Mouse (Mus musculus) erythroblast, embryonic 14.5 days (primary cell): ENCODE measurements around the gene Retreg1. TPM values are rescaled to one million over a fixed set of nuclear protein-coding genes. Genes with fewer than 3 reads are reported as not detected.

Experiments
- H3K27me3 ChIP-seq: 2 replicates; pipeline ENCODE4 v1.6.1; 2012; ENCODE audit warnings: inconsistent platforms; ENCODE audit not compliant: control insufficient read depth
- H3K36me3 ChIP-seq: 2 replicates; pipeline ENCODE4 v1.6.1; 2012; ENCODE audit warnings: mild to moderate bottlenecking, inconsistent platforms; ENCODE audit not compliant: control insufficient read depth
- H3K4me1 ChIP-seq: 2 replicates; pipeline ENCODE4 v1.6.1; 2012; ENCODE audit warnings: inconsistent platforms; ENCODE audit not compliant: control insufficient read depth
- H3K4me3 ChIP-seq: replicated peaks from 2 replicates; pipeline ENCODE3; 2012; ENCODE audit warnings: moderate library complexity, mild to moderate bottlenecking, inconsistent platforms
- H3K9me3 ChIP-seq: 2 replicates; pipeline ENCODE4 v1.6.1; 2012; ENCODE audit warnings: low read length, inconsistent platforms, mixed read lengths; ENCODE audit not compliant: control insufficient read depth
- GATA1 ChIP-seq: IDR thresholded peaks from 2 replicates; pipeline ENCODE4 v1.6.1; 2012; ENCODE audit warnings: low read length, inconsistent platforms, mixed read lengths
- TAL1 ChIP-seq: IDR thresholded peaks from 3 replicates; pipeline ENCODE4 v1.6.1; 2012; ENCODE audit warnings: low read length, inconsistent platforms, mixed read lengths
- polyA plus RNA-seq: library from polyadenylated mRNA; stranded (reverse); fragments of >175 nt; gene quantifications from 2 replicates; pipeline ENCODE4 v1.2.3, GENCODE M21; 2012

Gene Retreg1
- polyA plus RNA-seq, 1 experiment: not detected

DNA sequence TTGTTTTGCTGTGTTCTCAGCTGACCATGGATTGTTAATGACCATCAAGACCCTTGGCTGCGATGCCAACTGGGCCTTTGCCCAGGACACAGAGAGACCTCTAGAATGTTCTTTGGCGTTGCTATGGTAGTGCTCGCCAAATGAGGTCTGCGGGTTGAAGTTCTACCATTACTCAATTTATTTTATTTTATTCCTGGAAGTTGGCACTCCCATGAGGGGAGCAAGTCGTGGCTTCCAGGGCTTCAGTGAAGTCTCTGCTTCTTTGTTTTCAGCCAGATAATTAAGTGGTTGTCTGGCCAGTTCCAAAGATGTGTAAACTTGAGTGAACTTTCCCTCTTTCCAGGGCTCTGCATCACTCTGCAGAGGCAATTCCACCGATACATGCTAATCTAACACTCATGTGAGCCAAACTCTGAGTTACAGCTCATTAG is 43.6 kb downstream of the Retreg1 start:
- no peaks in the 10 kb centered on the region for H3K36me3 ChIP-seq
- H3K4me3 ChIP-seq: no peak overlapping the region
- TF ChIP-seq GATA1 (no peak), TAL1 (no peak)
- no peaks in the 10 kb centered on the region; the same call in 1 of the 2 replicates for H3K9me3 ChIP-seq
- no peaks in the 10 kb centered on the region for H3K27me3 ChIP-seq
- no peaks in the 10 kb centered on the region for H3K4me1 ChIP-seq

DNA sequence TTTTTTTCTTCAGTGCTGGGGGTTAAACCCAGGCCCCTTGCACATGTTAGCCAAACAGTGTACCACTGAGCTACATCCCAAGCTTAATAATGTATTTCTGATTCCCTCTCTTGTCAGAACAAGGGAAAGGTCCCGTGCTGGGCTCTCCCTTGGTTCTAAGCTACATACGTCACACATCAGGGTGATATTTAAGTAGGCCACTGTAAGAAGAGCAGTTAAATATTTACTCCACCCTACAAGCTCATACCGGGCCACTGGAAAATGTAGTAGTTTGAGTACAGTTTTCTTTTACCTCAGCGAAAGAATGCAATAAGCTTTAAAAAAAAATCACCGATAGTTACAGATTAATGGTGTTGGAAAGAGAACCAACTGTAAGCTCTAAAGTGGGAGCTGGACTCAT is 46.9 kb downstream of the Retreg1 start:
- H3K9me3 ChIP-seq: no peaks in the 10 kb centered on the region; the same call in 1 of the 2 replicates
- TF ChIP-seq GATA1 (no peak), TAL1 (no peak)
- H3K36me3 ChIP-seq: no peaks in the 10 kb centered on the region
- no peaks in the 10 kb centered on the region for H3K4me1 ChIP-seq
- no peak overlapping the region for H3K4me3 ChIP-seq
- no peaks in the 10 kb centered on the region for H3K27me3 ChIP-seq

DNA sequence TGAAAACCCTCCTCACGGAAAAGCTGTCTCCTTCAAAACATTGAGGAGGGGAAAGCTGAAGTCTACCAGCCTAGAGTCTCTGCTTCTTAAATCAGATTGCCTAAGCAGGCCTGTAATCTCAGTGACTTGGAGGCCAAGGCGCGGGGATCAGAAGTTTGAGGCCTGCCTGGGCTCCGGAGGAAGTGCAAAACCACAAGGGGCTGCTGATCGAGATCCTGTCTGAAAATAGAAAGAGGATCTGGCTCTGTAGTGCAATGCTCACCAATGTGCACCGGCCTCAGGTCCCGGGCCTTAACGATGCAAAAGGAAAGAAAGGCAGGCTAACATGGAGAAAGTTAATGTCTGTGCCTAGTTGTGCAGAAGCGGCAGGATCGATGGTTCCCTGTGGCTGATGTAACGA is 48.6 kb downstream of the Retreg1 start:
- no peak for TF ChIP-seq TAL1
- TF ChIP-seq GATA1: no peak
- H3K4me3 ChIP-seq: no peak overlapping the region

DNA sequence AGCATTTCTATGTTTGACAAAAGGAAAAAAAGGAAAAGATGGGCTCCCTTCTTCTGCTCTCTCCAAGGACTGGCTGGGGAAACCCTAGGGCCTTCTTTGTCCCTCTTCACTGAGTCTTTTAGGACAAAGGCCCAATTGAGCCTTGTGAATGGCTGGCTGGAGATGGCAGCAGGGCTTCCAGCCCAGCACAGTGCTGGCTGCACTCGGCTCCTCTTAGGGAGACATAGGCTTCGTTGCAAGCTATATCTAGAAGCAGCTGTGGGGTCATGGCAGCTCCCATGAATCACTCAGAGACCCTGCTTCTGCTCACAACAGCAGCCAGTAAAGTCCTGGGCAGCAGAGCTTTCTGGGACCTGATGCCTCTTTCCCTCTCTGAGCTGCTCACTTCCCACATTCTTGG is 50.3 kb downstream of the Retreg1 start:
- Histone ChIP-seq H3K4me1 (no peaks in the 10 kb centered on the region), H3K36me3 (no peaks in the 10 kb centered on the region), H3K9me3 (no peaks in the 10 kb centered on the region; the same call in 1 of the 2 replicates), H3K27me3 (no peaks in the 10 kb centered on the region), H3K4me3 (no peak overlapping the region)
- TF ChIP-seq GATA1 (no peak), TAL1 (no peak)

More for the DNA sequence above, 48.6 kb downstream of the Retreg1 start:
- Histone ChIP-seq H3K4me1 (no peaks in the 10 kb centered on the region), H3K27me3 (no peaks in the 10 kb centered on the region), H3K36me3 (no peaks in the 10 kb centered on the region), H3K9me3 (no peaks in the 10 kb centered on the region; the same call in 1 of the 2 replicates)

DNA sequence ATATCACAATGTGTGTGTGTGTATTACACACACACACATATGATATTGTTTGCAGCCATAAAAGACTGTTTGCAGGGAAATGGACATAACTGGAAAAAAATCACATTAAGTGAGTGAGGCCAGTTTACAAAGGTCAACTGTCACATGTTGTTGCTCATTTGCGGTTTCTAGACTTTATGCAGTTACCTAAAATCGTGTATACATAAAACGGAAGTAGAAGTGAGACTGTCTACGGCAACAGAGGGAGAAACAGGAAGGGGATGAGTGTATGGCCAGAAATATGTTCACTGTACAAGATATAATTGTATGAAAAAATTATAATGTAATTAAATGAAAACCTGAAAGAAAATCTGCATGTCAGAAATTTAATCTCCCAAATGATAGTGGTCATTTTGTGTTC is 53.8 kb downstream of the Retreg1 start:
- H3K4me1 ChIP-seq: no peaks in the 10 kb centered on the region
- no peak overlapping the region for H3K4me3 ChIP-seq
- no peaks in the 10 kb centered on the region for H3K36me3 ChIP-seq
- H3K27me3 ChIP-seq: no peaks in the 10 kb centered on the region
- TF ChIP-seq GATA1 (no peak), TAL1 (no peak)
- H3K9me3 ChIP-seq: no peaks in the 10 kb centered on the region

DNA sequence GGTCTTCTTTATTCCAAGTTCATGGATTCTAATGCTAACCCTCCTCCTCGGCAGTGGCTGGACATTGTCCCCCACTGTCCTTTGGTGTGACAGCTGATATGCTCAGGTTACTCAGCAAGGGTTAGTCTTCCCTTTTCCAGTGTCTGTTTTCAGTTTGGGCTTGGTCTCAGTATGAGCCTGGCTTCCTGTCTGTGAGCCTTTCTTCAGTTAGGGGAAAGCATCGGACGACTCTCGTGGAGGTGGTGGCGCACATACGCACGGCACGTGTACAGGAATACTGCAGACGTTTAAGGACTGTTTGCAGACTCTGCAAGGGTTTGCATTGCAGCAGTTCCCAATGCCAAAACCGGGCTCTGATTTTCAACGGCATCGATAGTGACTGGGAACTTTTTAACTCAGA is 54.6 kb downstream of the Retreg1 start:
- no peak overlapping the region for H3K4me3 ChIP-seq
- no peaks in the 10 kb centered on the region for H3K36me3 ChIP-seq
- no peaks in the 10 kb centered on the region for H3K9me3 ChIP-seq
- no peak for TF ChIP-seq TAL1
- TF ChIP-seq GATA1: no peak
- H3K27me3 ChIP-seq: no peaks in the 10 kb centered on the region
- H3K4me1 ChIP-seq: no peaks in the 10 kb centered on the region

DNA sequence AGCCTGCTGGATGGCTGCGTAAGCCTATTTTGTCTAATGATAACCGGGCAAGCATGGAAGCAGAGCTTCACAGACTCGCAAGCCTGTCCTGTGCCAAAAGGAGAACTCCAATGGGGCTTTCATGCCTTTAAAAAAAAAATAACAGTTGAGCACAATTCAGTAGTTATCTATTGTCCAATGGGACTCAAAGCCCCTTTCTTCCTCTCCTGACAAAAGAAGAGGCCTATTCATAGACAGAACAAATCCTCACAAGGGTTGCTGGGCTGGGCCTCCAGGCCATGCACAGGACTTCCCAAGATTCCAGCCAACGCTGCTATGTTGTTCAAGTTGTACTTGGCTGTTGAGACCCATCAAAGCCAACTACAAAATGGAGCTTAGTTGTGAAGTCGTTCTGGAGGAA is 56.0 kb downstream of the Retreg1 start:
- Histone ChIP-seq H3K4me3 (no peak overlapping the region), H3K36me3 (no peaks in the 10 kb centered on the region), H3K4me1 (no peaks in the 10 kb centered on the region), H3K9me3 (no peaks in the 10 kb centered on the region), H3K27me3 (no peaks in the 10 kb centered on the region)
- no peak for TF ChIP-seq TAL1
- no peak for TF ChIP-seq GATA1

DNA sequence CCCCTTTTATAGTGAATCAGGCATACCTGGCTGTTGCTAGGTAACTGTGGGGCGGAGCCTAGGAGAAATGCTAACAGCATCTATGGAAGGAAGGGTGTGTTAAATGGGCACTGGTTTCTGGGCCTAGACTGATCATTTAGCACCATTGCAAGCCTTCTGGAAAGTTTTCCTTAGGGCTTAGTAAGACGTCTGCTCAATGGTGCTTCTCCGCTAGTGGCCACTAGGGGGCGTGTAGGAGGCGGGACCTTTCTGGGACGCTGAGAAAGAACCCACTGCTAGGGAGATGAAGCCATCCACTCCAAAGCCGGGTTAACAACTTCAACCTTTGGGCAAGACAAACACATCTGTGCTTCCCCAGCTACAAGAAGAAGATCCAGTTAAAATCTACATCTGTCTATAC is 57.6 kb downstream of the Retreg1 start:
- H3K9me3 ChIP-seq: no peaks in the 10 kb centered on the region
- no peak for TF ChIP-seq TAL1
- no peak for TF ChIP-seq GATA1
- H3K4me1 ChIP-seq: no peaks in the 10 kb centered on the region
- no peaks in the 10 kb centered on the region for H3K36me3 ChIP-seq
- no peaks in the 10 kb centered on the region for H3K27me3 ChIP-seq
- no peak overlapping the region for H3K4me3 ChIP-seq

DNA sequence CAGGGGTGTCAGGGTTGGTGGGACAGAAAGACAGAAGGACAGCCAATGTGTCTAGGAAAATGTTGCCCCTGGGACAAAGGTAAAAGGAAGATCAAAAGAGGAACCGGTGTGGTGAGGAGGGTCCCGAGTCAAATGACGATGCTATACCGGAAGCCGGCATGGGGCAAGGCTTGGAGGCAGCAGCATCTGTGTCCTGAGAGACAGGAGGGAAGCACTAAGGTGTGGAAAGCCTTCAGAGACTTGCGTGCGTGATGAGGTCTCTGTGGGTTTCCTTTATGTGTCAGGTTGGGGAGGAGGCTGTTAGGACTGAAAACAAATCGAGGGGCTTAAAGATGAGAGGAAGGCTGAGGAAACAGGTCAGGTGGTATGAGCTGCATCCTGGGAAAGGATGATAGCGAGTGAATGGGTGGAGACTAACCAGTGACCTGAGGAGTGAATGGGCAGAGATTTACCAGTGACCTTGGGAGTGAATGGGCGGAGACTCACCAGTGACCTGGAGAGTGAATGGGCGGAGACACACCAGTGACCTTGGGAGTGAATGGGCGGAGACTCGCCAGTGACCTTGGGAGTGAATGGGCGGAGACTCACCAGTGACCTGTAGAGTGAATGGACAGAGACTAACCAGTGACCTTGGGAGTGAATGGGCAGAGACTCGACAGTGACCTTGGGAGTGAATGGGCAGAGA is 60.1 kb downstream of the Retreg1 start:
- TF ChIP-seq TAL1 (no peak), GATA1 (no peak)
- Histone ChIP-seq H3K9me3 (no peaks in the 10 kb centered on the region), H3K36me3 (no peaks in the 10 kb centered on the region), H3K4me1 (no peaks in the 10 kb centered on the region), H3K27me3 (no peaks in the 10 kb centered on the region), H3K4me3 (no peak overlapping the region)
